Mouse (Mus musculus) heart, postnatal 10 days (tissue): ENCODE data around the gene Kif26b. TPM values are rescaled to one million over a fixed set of nuclear protein-coding genes. Genes with fewer than 3 reads are reported as not detected.

Source experiments
- DNase-seq, 2 experiments: peaks; one replicate each; pipeline ENCODE4 v3.0.0; 2021
- intact Hi-C: fragments of 180-260 bp; cut with DNase I; formaldehyde crosslinking; loops from one replicate; pipeline ENCODE4 v1.15.1; 2025
- total RNA-seq, 2 experiments: library from RNA; stranded (reverse); gene quantifications; 2 replicates each; pipeline ENCODE4 v1.2.3; 2021

Kif26b gene
- total RNA-seq, 2 experiments from 2014 or later: 10.9 to 12.9 TPM

GRCm38 (mm10) chr1:178829456-178829855, 300.5 kb downstream of the Kif26b start:
- DNase-seq: peak; percentile 8 to 24
- intact Hi-C loops: no loop called here

DNA sequence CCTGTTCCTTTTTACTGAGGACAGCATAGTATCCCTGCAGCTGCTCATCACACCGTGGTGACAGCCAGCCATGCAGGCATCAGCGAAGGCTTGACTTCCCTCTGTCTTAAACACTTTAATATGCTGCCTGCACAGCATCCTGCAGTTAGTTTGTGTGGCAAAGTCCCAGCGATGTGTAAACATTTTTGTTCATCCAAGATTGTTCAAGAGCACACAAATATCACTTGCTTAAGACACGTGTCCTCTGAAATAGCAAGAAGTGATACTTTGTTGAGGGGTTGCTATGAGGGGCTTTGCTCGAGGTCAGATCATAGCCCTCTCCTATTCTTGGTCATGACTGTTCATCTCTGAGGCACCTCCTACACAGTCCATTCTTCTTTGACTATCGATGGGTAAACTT, 303.6 kb downstream of the Kif26b start:
- no peak for DNase-seq
- intact Hi-C loops: no loop called here

GRCm38 (mm10) chr1:178835805-178836204, 306.9 kb downstream of the Kif26b start:
- DNase-seq: no peak
- intact Hi-C loops: loop anchor here (5.0 kb wide), 1 partner anchor 309 kb away; the partner anchor contains the start of gene Kif26b

- intact Hi-C loops: loop anchor here (5.0 kb wide), 1 partner anchor 310 kb away; the partner anchor contains the start of gene Kif26b
- DNase-seq: no peak
Measured at GRCm38 (mm10) chr1:178836998-178837397, 308.1 kb downstream of the Kif26b start.

GRCm38 (mm10) chr1:178838696-178839320, 309.9 kb downstream of the Kif26b start:
- peak; percentile 10 for DNase-seq

DNA sequence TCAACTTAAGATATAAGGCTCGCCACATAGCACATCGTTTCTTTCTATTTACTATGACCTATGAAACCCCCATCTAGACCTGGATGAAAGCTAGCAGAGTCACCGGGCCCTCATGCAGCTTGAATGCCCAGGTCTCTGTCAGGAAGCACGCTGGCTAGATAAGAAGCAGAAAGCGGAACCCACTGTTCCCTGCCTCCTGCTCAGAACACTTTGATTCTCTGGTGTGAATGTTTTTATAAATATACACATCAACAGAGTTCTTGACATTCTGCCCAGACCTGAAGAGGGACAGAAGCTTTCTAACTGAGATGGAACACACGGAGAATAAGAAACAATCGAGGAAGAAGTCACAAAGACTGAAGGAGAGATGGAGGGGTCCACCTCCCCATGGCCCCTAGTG, 311.4 kb downstream of the Kif26b start:
- intact Hi-C loops: no loop called here
- peak; percentile 12 to 44 for DNase-seq

More at GRCm38 (mm10) chr1:178838696-178839320, 309.9 kb downstream of the Kif26b start:
- intact Hi-C loops: loop anchor here (5.0 kb wide), 1 partner anchor 312 kb away; the partner anchor contains the start of gene Kif26b

DNA sequence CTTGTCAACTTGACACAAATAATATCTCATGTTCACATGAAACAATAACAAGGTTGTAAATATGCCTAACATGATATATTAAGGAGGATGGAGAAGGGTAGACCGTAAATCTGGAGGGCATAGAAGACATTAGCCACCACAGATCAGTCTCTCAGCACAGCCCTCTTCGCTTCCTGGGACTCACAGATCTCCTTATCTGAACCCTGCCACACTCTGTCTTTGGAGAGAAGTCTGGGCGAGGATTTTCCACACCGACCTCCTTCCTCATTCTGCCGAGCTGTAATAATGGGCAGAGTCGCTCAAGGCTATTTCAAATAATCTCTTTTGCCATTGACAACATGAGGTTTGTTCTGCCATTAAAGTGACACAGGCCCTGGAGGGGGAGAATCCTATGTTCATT, 315.9 kb downstream of the Kif26b start:
- DNase-seq: no peak
- intact Hi-C loops: no loop called here

GRCm38 (mm10) chr1:178847569-178847968, 318.6 kb downstream of the Kif26b start:
- DNase-seq: no peak
- intact Hi-C loops: no loop called here

- intact Hi-C loops: no loop called here
Measured at GRCm38 (mm10) chr1:178848380-178849106, 319.6 kb downstream of the Kif26b start.

GRCm38 (mm10) chr1:178850569-178850968, 321.6 kb downstream of the Kif26b start:
- no peak for DNase-seq
- intact Hi-C loops: no loop called here

More at GRCm38 (mm10) chr1:178848380-178849106, 319.6 kb downstream of the Kif26b start:
- no peak for DNase-seq

GRCm38 (mm10) chr1:178854936-178855335, 326.0 kb downstream of the Kif26b start:
- no peak for DNase-seq
- intact Hi-C loops: no loop called here

DNA sequence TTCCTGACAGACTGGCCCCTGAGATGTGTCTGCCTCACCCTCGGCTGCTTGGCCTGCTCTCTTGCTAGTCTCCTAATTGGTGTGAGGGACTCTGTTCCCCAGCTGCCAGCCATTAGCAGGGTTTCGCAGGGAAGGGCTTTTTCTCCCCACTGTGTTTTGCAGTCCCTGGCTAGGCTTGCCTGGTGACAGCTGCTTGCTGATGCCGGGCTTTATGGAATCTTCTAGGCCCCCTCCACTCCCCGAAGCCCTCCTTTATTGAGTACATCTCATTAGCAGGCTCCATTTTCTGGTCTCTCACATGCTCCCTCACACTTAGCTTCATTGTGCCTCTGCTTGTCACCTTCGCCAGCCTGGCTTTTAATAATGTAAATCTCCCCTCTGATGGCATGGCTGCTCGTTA, 327.0 kb downstream of the Kif26b start:
- intact Hi-C loops: no loop called here

GRCm38 (mm10) chr1:178860671-178861391, 331.9 kb downstream of the Kif26b start:
- DNase-seq: no peak
- intact Hi-C loops: no loop called here

More for the DNA sequence above, 327.0 kb downstream of the Kif26b start:
- no peak for DNase-seq

GRCm38 (mm10) chr1:178861392-178861762, 332.5 kb downstream of the Kif26b start:
- intact Hi-C loops: no loop called here
- DNase-seq: no peak

DNA sequence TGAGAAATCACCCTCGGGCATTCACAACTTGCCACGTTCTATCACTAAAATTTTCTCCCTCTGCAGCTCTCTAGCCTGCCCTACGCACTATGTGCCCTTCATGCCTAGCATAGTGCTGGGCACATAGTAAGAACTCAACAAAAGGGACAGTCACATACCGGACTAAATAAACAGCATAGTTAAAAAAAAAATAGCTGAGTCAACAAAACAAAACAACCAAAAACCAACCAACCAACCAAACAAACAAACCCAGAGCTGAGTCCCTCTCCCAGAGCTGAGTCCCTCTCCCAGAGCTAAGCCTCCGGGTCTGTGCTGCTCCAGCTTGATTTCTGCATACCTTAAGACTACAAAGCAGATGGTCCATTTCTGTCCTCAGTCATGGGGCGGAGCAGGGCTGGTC, 334.8 kb downstream of the Kif26b start:
- intact Hi-C loops: no loop called here
- no peak for DNase-seq

DNA sequence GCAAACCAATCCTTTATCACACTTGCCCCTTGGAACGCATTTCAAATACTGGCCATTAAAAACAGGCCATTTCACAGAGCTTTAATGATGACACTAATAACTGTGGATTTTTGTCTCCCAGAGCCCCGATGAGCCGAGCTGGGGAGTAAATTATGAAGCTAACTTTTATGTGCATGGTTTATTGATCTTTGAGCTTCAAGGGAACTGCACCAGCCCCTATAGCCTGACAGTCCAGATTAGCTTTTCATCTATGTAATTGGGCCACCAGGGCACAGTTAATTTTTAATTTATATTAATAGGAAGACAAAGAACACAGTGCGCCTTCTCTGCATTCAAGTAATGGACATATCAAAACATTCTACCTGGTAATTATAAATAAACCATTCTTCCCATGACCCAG, 335.4 kb downstream of the Kif26b start:
- intact Hi-C loops: no loop called here
- DNase-seq: no peak

DNA sequence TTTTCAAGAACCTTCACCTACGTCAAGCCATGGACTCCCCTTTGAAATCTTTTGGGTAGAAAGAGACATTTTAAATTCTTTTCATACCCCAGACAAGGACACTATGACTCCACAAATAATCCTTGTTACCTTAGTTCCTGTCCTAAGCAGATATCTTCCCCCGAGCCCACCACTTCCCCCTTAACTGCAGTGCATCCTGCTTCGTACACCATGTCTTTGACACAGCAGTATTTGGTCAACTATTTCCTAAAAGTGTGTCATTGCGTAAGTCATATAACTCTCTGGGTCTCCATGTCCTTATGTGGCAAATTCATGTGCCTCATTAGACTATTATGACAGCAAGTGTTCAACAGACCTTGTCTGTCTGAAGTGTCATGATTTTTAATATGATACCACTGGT, 337.8 kb downstream of the Kif26b start:
- intact Hi-C loops: no loop called here
- DNase-seq: no peak

DNA sequence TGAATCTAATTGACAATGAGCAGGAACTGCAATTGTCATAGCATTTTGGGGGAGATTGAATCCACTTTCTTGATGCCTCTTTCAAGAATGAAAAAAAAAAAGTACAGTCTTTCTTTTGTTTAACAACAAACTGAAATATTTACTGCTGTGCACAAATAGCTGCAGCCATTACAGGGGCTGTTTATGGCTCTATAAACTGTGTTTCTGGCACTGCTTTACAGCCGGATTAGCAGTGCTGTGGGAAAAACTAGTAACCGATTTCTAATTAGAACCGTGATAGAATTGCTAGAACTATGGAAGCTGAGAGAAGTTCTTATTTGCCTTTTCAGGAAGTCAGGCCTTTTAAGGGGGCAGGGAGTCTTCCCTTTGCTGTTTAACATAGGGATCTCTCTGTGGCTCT, 342.1 kb downstream of the Kif26b start:
- DNase-seq: no peak
- intact Hi-C loops: no loop called here

GRCm38 (mm10) chr1:178876926-178877325, 348.0 kb downstream of the Kif26b start:
- intact Hi-C loops: no loop called here

GRCm38 (mm10) chr1:178878676-178879075, 349.8 kb downstream of the Kif26b start:
- no peak for DNase-seq
- intact Hi-C loops: no loop called here

More at GRCm38 (mm10) chr1:178876926-178877325, 348.0 kb downstream of the Kif26b start:
- DNase-seq: no peak

- intact Hi-C loops: no loop called here
- no peak for DNase-seq
Measured at GRCm38 (mm10) chr1:178880905-178881304, 352.0 kb downstream of the Kif26b start.
